Mouse (Mus musculus) splenic B cell, adult 2 months (primary cell): ENCODE results near the gene Pxdn.

Experiments
- DNase-seq: peaks from one replicate; pipeline ENCODE4 v3.0.0-alpha.2; 2011; ENCODE audit warnings: low read depth, low spot score
- H3K27me3 ChIP-seq: 2 replicates; pipeline ENCODE4 v1.6.1; 2012; ENCODE audit warnings: mild to moderate bottlenecking, low read length, moderate library complexity, mixed read lengths; ENCODE audit not compliant: control insufficient read depth, poor library complexity, insufficient read depth, severe bottlenecking
- H3K36me3 ChIP-seq: 2 replicates; pipeline ENCODE4 v1.6.1; 2012; ENCODE audit warnings: mild to moderate bottlenecking, low read length, moderate library complexity, mixed read lengths; ENCODE audit not compliant: control insufficient read depth, poor library complexity, insufficient read depth, severe bottlenecking

Gene Pxdn

DNA sequence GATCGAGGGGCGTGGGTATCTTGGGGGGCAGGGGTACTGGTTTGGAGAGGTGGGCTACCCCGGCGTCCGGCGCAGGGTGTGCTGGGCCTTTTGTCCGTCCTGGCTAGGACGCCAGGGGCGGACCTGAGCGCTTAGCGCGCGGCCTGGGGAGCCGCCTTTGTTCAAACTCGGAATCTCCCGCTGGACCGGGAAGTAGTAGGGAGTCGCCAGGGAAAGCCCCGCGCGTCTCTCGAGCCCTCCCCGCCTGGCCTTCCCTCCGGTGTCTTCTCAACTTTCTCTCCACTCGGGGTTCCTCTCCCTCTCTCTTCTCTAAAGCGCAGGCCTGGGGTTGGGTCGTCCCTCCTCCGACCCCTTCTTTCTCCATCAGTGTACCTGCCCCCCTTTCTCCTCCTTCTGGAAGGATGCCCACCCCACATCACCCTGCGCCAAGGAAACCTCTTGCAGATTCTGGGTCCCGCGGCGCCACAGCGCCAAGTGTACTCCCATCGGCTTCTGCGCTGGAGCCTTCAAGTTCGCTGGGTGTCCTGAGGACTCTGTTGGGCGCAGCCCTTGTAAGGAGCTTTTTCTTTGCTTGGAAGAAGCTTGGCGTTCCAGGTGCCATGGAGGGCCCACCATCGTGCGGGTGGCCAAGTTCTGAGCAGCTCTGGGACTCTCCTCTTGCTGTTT lies 1.1 kb downstream of the Pxdn start:
- no peaks in the 10 kb centered on the region for H3K36me3 ChIP-seq
- no peak for DNase-seq
- no peaks in the 10 kb centered on the region for H3K27me3 ChIP-seq

GRCm38 (mm10) chr12:29939261-29939671 lies 1.9 kb downstream of the Pxdn start:
- DNase-seq: no peak
- H3K36me3 ChIP-seq: no peaks in the 10 kb centered on the region
- no peaks in the 10 kb centered on the region for H3K27me3 ChIP-seq

GRCm38 (mm10) chr12:29942435-29942834 lies 5.0 kb downstream of the Pxdn start:
- no peak for DNase-seq
- Histone ChIP-seq H3K27me3 (no peaks in the 10 kb centered on the region), H3K36me3 (no peaks in the 10 kb centered on the region)

GRCm38 (mm10) chr12:29944650-29945049 lies 7.2 kb downstream of the Pxdn start:
- no peak for DNase-seq
- Histone ChIP-seq H3K27me3 (no peaks in the 10 kb centered on the region), H3K36me3 (no peaks in the 10 kb centered on the region)

DNA sequence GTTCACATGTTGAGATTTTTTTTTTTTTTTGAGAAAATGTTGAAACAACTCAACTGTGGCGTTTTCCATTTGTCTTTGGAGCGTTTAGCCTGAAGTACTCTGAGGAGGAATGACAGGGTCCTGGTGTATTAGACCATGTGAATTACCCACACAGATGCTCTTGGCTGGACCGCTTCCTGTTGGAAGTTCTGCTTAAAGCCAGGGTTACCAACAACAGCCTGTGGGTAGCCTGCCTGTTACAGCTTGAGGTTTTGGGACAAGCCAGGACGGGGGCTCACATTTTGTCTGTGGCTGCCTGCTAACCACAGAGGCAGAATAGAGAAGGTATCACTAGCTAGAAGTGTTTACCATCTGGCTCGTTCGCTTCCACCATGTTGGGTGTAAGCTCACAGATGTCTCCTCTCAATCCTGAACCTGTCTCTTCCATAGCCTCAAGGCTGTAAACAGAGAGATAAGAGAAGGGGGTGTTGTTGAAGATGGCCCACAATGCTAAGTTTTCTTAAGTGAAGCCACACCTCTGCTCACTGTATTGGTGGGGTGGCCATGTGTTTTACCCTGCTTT lies 7.9 kb downstream of the Pxdn start:
- H3K27me3 ChIP-seq: no peaks in the 10 kb centered on the region
- H3K36me3 ChIP-seq: no peaks in the 10 kb centered on the region
- no peak for DNase-seq

- H3K27me3 ChIP-seq: no peaks in the 10 kb centered on the region
- no peaks in the 10 kb centered on the region for H3K36me3 ChIP-seq
- no peak for DNase-seq
These were observed 13.6 kb downstream of the Pxdn start for GRCm38 (mm10) chr12:29951043-29951442.

DNA sequence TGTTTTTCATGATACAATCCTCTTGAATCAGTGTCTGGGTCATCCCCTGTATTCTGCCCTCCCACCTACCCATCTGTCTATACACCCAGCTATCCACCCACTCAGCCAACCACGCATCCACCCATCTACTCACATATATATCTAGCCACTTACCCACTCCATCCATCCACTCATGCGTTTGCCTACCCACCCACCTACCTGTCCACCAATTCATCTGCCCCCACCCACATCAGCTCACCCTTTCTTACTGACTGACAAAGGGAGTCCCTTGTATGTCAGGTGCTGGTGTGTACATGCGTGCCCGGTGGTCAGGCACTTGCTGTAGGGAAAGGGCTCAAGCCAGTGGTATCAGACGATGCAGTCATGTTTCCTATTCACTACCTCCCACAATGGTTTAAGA lies 14.1 kb downstream of the Pxdn start:
- no peak for DNase-seq
- no peaks in the 10 kb centered on the region for H3K27me3 ChIP-seq
- no peaks in the 10 kb centered on the region for H3K36me3 ChIP-seq

DNA sequence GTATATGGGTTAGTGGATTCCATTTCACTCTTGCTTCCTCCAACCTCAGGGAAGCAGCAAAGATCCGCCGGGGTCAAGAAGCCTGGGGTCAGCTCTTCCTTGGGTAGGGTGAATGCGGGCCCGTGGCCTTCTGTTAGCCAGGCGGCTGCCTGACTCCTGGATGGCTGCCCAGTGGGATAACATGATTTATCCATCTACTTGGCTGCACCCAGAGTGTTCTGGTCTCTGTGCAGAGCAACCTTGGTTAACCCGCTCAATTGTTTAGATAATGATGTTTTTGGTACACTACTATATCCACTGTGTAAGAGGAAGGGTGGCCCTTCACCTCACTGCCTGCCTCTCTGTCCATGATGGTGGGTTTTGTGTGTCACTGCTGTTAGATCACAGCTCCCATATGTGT lies 14.7 kb downstream of the Pxdn start:
- no peak for DNase-seq
- no peaks in the 10 kb centered on the region for H3K27me3 ChIP-seq

DNA sequence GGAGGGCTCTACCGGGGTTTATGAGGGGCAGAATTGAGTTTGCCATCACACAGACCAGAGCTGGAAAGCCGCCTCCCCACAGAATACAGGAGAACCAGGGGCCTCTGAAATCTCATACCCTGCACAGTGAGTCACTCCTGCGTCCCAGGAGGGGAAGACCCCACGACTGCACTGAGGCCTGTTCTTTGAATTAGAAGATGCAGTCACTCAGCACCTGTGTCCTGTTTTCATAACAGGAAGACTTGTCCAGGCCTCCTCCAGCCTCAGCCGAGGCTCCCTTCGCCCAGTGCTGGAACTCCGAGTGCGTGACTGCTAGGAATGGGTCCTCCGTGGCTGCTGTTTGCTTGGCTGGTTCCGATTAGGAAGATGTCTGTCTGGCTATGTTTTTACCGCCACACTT lies 16.6 kb downstream of the Pxdn start:
- Histone ChIP-seq H3K36me3 (no peaks in the 10 kb centered on the region), H3K27me3 (no peaks in the 10 kb centered on the region)

More for the DNA sequence above, 14.7 kb downstream of the Pxdn start:
- no peaks in the 10 kb centered on the region for H3K36me3 ChIP-seq

GRCm38 (mm10) chr12:29954464-29954863 lies 17.1 kb downstream of the Pxdn start:
- no peaks in the 10 kb centered on the region for H3K27me3 ChIP-seq
- DNase-seq: no peak
- H3K36me3 ChIP-seq: no peaks in the 10 kb centered on the region

More for the DNA sequence above, 16.6 kb downstream of the Pxdn start:
- DNase-seq: no peak

GRCm38 (mm10) chr12:29956969-29957368 lies 19.6 kb downstream of the Pxdn start:
- DNase-seq: no peak
- Histone ChIP-seq H3K27me3 (no peaks in the 10 kb centered on the region), H3K36me3 (no peaks in the 10 kb centered on the region)

DNA sequence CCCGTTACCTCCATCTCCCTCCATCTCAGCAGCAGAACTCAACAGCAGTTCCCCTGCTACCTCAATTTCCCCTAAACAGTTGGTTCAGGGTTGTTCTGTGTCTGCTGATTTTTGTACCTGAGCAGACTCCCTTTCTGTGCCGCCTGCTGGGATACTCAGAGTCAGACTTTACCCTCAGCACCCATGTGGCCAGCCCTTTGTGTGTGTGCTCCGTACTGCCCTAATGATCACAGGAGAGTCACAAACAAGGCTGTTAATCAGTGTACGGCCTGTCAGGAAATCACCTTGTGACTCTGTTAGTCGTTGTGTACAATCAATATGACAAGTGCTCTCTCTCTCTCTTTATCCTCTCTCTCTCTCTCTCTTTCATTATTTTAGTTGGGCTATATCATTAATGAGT lies 21.2 kb downstream of the Pxdn start:
- H3K36me3 ChIP-seq: no peaks in the 10 kb centered on the region
- no peaks in the 10 kb centered on the region for H3K27me3 ChIP-seq
- DNase-seq: no peak

- DNase-seq: no peak
- no peaks in the 10 kb centered on the region for H3K27me3 ChIP-seq
- H3K36me3 ChIP-seq: no peaks in the 10 kb centered on the region
These were observed 23.6 kb downstream of the Pxdn start for GRCm38 (mm10) chr12:29961041-29961440.

DNA sequence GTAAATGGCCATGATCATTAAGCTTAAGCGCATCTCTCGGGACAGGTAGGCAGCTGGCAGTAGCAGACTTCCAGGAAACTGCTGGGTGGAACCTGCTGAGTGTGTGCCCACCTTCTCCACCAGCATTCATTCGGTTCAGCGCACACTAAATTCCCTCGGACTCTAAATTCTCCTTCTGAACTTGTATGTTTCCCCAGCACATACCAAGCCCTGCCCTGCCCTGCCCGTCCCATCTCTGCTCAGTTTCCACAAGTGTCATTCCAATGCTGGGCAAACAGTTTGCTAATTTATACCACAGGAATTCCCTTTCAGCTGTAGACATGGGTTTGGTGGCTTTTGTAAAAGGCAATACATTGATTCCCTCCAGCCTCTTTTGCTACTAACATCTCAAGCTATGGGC lies 27.6 kb downstream of the Pxdn start:
- Histone ChIP-seq H3K27me3 (no peaks in the 10 kb centered on the region), H3K36me3 (no peaks in the 10 kb centered on the region)
- DNase-seq: no peak

DNA sequence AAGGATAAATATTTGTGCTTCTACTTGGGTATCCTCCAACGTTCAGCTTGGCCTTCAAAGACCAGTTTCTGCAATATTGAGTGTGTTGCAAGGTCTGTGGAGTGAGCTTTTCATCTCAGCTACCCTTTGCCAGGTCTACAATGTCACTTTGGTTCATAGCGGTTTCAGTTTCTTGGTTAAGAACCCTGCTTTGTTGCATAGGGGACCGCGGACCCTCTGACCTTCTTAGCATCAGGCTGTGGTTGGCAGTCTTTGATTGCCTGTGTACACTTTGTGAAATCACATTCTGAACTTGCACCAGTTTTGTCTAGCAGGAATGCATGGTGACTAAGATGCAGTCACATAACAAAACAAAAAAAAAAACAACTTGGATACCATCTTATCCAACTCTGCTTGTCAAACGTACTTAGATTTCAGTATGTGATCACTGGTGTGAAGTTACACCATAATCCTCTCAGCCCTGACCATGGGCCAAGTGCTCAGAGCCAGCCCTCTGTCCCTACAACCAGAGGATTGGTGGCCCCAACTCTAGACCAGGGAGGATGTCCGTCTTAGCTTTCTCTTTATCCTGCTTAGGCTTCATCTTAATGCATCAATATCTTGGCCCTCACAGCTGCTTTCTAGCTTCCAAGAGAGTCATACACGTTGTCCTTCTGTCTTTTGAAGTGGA lies 34.5 kb downstream of the Pxdn start:
- Histone ChIP-seq H3K36me3 (no peaks in the 10 kb centered on the region), H3K27me3 (no peaks in the 10 kb centered on the region)
- no peak for DNase-seq
